ENCODE assay signal across 8 mouse cellular contexts in the genomic region with DNA sequence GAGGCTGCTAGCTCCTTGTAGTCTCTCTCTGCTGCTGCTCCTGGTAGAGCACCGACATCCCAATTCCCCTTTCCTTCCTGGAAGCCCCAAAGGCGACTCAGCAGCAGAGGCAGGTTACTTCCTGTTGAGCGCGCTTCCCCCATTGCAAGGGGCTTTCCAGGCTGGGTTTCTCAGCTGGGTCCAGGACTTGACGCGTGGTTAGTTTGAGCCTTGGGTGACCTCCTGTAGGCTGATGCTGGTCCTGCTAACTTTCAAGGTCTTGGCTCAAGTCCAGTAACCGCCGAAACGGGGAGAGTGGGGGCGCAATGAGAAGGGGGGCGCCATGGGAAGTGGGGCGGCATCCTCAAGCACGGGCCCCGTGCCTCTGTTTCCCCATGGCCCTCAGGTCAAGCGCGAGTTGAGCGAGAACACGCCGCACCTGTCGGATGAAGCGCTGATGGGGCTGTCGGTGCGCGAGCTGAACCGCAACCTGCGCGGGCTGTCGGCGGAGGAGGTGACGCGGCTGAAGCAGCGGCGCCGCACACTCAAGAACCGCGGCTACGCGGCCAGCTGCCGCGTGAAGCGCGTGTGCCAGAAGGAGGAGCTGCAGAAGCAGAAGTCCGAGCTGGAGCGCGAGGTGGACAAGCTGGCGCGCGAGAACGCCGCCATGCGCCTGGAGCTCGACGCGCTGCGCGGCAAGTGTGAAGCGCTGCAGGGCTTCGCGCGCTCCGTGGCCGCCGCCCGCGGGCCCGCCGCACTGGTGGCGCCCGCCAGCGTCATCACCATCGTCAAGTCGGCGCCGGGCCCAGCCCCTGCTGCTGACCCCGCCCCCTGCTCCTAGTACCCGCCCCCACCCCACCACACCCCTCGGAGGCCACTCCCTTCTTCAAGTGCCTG. TPM values are rescaled to one million over a fixed set of nuclear protein-coding genes. Genes with fewer than 3 reads are reported as not detected.
DNase-seq lines count a peak whose midpoint lies in the region; ATAC-seq and TF ChIP-seq lines count a peak whose summit lies in the region.

No protein-coding gene starts in this region.

- peak; percentile 66 for ATAC-seq in limb, embryonic 12.5 days (ENCODE audit: insufficient number of reproducible peaks, insufficient read depth, low FRiP score, low TSS enrichment, low read depth)

- DNase-seq in frontal cortex, postnatal 36 days (ENCODE audit: low spot score in 2 of 2): peak; percentile 40 to 62
- peak; percentile 86 for DNase-seq in induced T-regulatory cell, adult 2 months (ENCODE audit: low read depth)
- DNase-seq in midbrain, embryonic 10.5 days (ENCODE audit: low spot score): peak; percentile 87
- DNase-seq in right cerebral cortex, postnatal 14 days: peak; percentile 62
- DNase-seq in cerebellum, adult 11 months: no peak

- no peak for TF ChIP-seq CTCF in ES-Bruce4 (IDR thresholded peaks at IDR 0.05; ENCODE audit: low read depth, low read length)
- no peak for TF ChIP-seq CTCF in bone marrow macrophage, adult 2 months (IDR thresholded peaks at IDR 0.05; ENCODE audit: low read depth, low read length)

- no peaks in the 10 kb centered on the region for H3K9me3 ChIP-seq in ES-Bruce4 (replicated peaks; ENCODE audit: control insufficient read depth, insufficient read depth, low read length, poor library complexity, severe bottlenecking)
- no peaks in the 10 kb centered on the region for H3K9me3 ChIP-seq in limb, embryonic 12.5 days
- no peaks in the 10 kb centered on the region for H3K9me3 ChIP-seq in midbrain, embryonic 10.5 days (replicated peaks)

- no peak overlapping the region for H3K27ac ChIP-seq in ES-Bruce4 (ENCODE audit: insufficient read depth, low read length)
- H3K27ac ChIP-seq in bone marrow macrophage, adult 2 months (ENCODE audit: insufficient read depth, low read depth, low read length): peak overlapping the region; percentile 56
- H3K27ac ChIP-seq in limb, embryonic 12.5 days: peak overlapping the region; percentile 19; the same call in 1 of the 2 replicates
- peak overlapping the region; percentile 82 for H3K27ac ChIP-seq in midbrain, embryonic 10.5 days (replicated peaks)

- no peak for TF ChIP-seq EP300 in ES-Bruce4 (IDR thresholded peaks at IDR 0.05; ENCODE audit: insufficient read depth, low read depth, low read length)

- H3K27me3 ChIP-seq in ES-Bruce4 (ENCODE audit: control insufficient read depth, insufficient read depth, low read length, poor library complexity, severe bottlenecking): no peaks in the 10 kb centered on the region
- H3K27me3 ChIP-seq in limb, embryonic 12.5 days: peaks cover 17% of the 10 kb centered on the region
- peaks cover 31% of the 10 kb centered on the region for H3K27me3 ChIP-seq in midbrain, embryonic 10.5 days (ENCODE audit: low read depth, poor library complexity, severe bottlenecking)

- no peak for TF ChIP-seq POLR2A in ES-Bruce4 (IDR thresholded peaks at IDR 0.05; ENCODE audit: insufficient read depth, low read length)
- no peak for TF ChIP-seq POLR2A in bone marrow macrophage, adult 2 months (IDR thresholded peaks at IDR 0.05; ENCODE audit: borderline replicate concordance, low read depth, low read length)

- H3K4me1 ChIP-seq in ES-Bruce4 (ENCODE audit: control insufficient read depth, insufficient read depth, low read length): peaks cover 9% of the 10 kb centered on the region
- peaks cover 28% of the 10 kb centered on the region for H3K4me1 ChIP-seq in bone marrow macrophage, adult 2 months (ENCODE audit: control insufficient read depth, insufficient read depth, low read length)
- H3K4me1 ChIP-seq in limb, embryonic 12.5 days (replicated peaks): peaks cover 42% of the 10 kb centered on the region
- peaks cover 38% of the 10 kb centered on the region for H3K4me1 ChIP-seq in midbrain, embryonic 10.5 days

- H3K4me3 ChIP-seq in ES-Bruce4 (ENCODE audit: low read depth, low read length): peak overlapping the region; percentile 80
- peak overlapping the region; percentile 66 for H3K4me3 ChIP-seq in bone marrow macrophage, adult 2 months (ENCODE audit: insufficient read depth, low read length)
- peak overlapping the region; percentile 51 for H3K4me3 ChIP-seq in limb, embryonic 12.5 days (replicated peaks)
- peak overlapping the region; percentile 58 for H3K4me3 ChIP-seq in midbrain, embryonic 10.5 days

- H3K36me3 ChIP-seq in ES-Bruce4 (ENCODE audit: control insufficient read depth, insufficient read depth, low read length, poor library complexity, severe bottlenecking): peaks cover 4% of the 10 kb centered on the region; the same call in 1 of the 2 replicates
- H3K36me3 ChIP-seq in limb, embryonic 12.5 days: peaks cover 17% of the 10 kb centered on the region
- peaks cover 17% of the 10 kb centered on the region for H3K36me3 ChIP-seq in midbrain, embryonic 10.5 days

- peak overlapping the region; percentile 78 for H3K9ac ChIP-seq in ES-Bruce4 (ENCODE audit: low read depth, poor library complexity, severe bottlenecking)
- H3K9ac ChIP-seq in limb, embryonic 12.5 days (replicated peaks): peak overlapping the region; percentile 60

- H3K4me2 ChIP-seq in limb, embryonic 12.5 days: peak overlapping the region; percentile 97

- under 1% methylated on average over 74 of the region's 77 CpGs for WGBS in limb, embryonic 12.5 days
- under 1% methylated on average over 76 of the region's 77 CpGs for WGBS in midbrain, embryonic 10.5 days

RNA-seq across cellular contexts. Expression of a gene that starts 10.9 kb away (rescaled TPM):
- polyA plus RNA-seq in ES-Bruce4 (2011; ENCODE audit: insufficient read depth, insufficient read length, low read depth, missing spikeins): 12.3 and 14.5 TPM in 2 replicates
- polyA plus RNA-seq in bone marrow macrophage, adult 2 months (2012; ENCODE audit: insufficient read depth, insufficient read length, missing spikeins): 0.90 and 1.5 TPM in 2 replicates
- polyA plus RNA-seq in limb, embryonic 12.5 days (2016; fragmentation: Nextera tagmentation; extraction: Ambion mirVana): 1.5 and 2.0 TPM in 2 replicates
- polyA plus RNA-seq in midbrain, embryonic 10.5 days (2016; fragmentation: Nextera tagmentation; extraction: Ambion mirVana): 1.3 TPM in 2 replicates

RNA-seq across cellular contexts. Expression of a gene that starts 29.1 kb away (rescaled TPM):
- 40.2 and 40.6 TPM in 2 replicates for polyA plus RNA-seq in ES-Bruce4 (2011; ENCODE audit: insufficient read depth, insufficient read length, low read depth, missing spikeins)
- polyA plus RNA-seq in bone marrow macrophage, adult 2 months (2012; ENCODE audit: insufficient read depth, insufficient read length, missing spikeins): 4.5 and 5.5 TPM in 2 replicates
- 11.0 and 11.9 TPM in 2 replicates for polyA plus RNA-seq in limb, embryonic 12.5 days (2016; fragmentation: Nextera tagmentation; extraction: Ambion mirVana)
- 20.4 and 26.8 TPM in 2 replicates for polyA plus RNA-seq in midbrain, embryonic 10.5 days (2016; fragmentation: Nextera tagmentation; extraction: Ambion mirVana)

RNA-seq across cellular contexts. Expression of a gene that starts 46.1 kb away (rescaled TPM):
- 50.7 and 59.6 TPM in 2 replicates for polyA plus RNA-seq in ES-Bruce4 (2011; ENCODE audit: insufficient read depth, insufficient read length, low read depth, missing spikeins)
- polyA plus RNA-seq in bone marrow macrophage, adult 2 months (2012; ENCODE audit: insufficient read depth, insufficient read length, missing spikeins): 48.1 and 51.2 TPM in 2 replicates
- polyA plus RNA-seq in limb, embryonic 12.5 days (2016; fragmentation: Nextera tagmentation; extraction: Ambion mirVana): 54.7 and 63.8 TPM in 2 replicates
- 56.3 and 58.7 TPM in 2 replicates for polyA plus RNA-seq in midbrain, embryonic 10.5 days (2016; fragmentation: Nextera tagmentation; extraction: Ambion mirVana)
